Mouse (Mus musculus) C2C12 (cell line): ENCODE data around the gene Tmem145.

Experiments
- CEBPB ChIP-seq: IDR thresholded peaks from one replicate; pipeline ENCODE4 v1.6.1; 2011; ENCODE audit warnings: low read depth, mild to moderate bottlenecking, control low read depth, moderate library complexity
- CTCF ChIP-seq: IDR thresholded peaks from one replicate; pipeline ENCODE4 v1.5.1; 2011; ENCODE audit not compliant: control insufficient read depth, insufficient read depth, insufficient read length
- MAX ChIP-seq: IDR thresholded peaks from one replicate; pipeline ENCODE4 v1.6.1; 2011; ENCODE audit warnings: mild to moderate bottlenecking, control low read depth
- MYOD1 ChIP-seq: IDR thresholded peaks from one replicate; pipeline ENCODE4 v1.6.1; 2011; ENCODE audit warnings: low read depth; ENCODE audit not compliant: control insufficient read depth, insufficient read length
- MYOG ChIP-seq: IDR thresholded peaks from one replicate; pipeline ENCODE4 v1.6.1; 2011; ENCODE audit not compliant: control insufficient read depth, insufficient read length; ENCODE audit errors: extremely low read depth
- USF1 ChIP-seq: IDR thresholded peaks from one replicate; pipeline ENCODE4 v1.6.1; 2011; ENCODE audit warnings: low read depth, mild to moderate bottlenecking, control low read depth, moderate library complexity

DNA sequence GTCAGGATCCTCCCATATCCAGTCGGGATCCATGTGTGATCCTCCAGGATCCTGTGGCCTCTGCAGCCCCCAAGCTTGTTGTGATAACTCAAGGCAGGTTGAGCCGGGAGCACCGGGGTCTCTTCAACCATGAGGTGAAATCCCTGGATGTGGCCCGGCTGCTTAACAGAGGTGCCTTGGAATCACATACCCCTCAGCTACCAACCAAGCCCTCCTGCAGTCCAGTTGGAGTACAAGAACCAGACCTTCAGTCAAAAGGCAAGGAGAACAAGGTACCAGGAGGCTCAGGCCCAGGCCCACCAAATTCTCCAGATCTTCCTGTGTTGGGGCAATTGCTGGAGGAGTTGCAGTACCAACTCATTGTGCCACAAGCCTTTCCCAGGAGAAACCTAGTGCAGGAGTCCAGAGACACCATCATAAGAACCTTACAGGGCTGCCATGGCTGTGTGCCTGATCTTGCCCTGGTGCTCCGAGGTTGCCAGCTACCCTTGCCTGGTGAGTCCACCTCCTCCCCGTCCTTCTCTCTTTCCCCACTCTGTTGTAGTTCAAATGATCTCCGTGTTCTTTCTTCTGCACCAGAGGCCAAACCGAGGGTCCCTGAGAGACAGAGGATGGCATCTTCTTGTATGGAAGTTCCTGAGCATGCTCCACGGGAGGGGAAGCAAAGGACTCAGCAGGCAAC lies 2.8 kb upstream of the Tmem145 start:
- TF ChIP-seq CTCF (no peak), MAX (no peak), MYOG (no peak), USF1 (no peak), CEBPB (no peak), MYOD1 (no peak)
